Mouse (Mus musculus): ENCODE results near the gene Ogt. TPM values are rescaled to one million over a fixed set of nuclear protein-coding genes. Genes with fewer than 3 reads are reported as not detected.

The Ogt gene
- polyA plus RNA-seq (2014; fragmentation: Illumina TruSeq; extraction: RNeasy Lipid Tissue Mini Kit (QIAGEN cat#74804); ENCODE audit: low read depth, low replicate concordance), result 139 TPM

GRCm38 (mm10) chrX:101639741-101640166 lies at the start of gene Ogt:
Ogt (plus strand) TSS chrX:101640060.

DNA sequence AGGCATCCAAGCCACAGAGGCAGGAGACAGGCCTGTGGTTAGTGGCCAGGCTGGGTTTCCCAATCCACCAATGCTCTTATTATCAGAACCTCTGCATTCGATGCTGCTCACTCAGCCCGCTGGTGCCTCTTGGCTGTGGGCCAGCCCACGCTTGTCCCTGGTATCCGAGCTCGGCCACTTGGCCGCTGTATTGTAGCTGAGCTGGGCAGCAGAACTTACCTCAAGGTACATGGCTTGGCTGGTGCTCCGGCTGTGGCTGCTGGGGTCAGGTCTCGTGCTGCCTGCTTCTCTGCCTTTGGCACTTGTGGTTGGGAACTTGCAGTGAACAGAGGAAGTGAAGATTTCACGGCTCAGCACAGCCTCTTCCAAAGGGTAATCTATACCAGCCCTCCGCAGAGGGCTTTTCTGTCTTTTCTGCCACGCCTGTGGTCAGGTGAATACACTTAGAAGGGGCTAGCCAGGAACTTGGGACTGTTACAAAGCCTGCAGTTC lies 94.0 kb downstream of the Ogt start, which contains the start of gene Cxcr3:
Gene Cxcr3, minus strand, starts transcription at position 442 of the 492 bp plus-strand sequence.

Other genes with a start within 250 kb of the Ogt start
- gene Zmym3, start 219.2 kb upstream of the Ogt start, polyA plus RNA-seq (2014; fragmentation: Illumina TruSeq; extraction: RNeasy Lipid Tissue Mini Kit (QIAGEN cat#74804); ENCODE audit: low read depth, low replicate concordance), result 50.3 TPM
- 172 TPM for gene Nono, start 210.7 kb upstream of the Ogt start, polyA plus RNA-seq (2014; fragmentation: Illumina TruSeq; extraction: RNeasy Lipid Tissue Mini Kit (QIAGEN cat#74804); ENCODE audit: low read depth, low replicate concordance)
- 0.56 TPM for gene Itgb1bp2, start 191.0 kb upstream of the Ogt start, polyA plus RNA-seq (2014; fragmentation: Illumina TruSeq; extraction: RNeasy Lipid Tissue Mini Kit (QIAGEN cat#74804); ENCODE audit: low read depth, low replicate concordance)
- 27.7 TPM for gene Taf1, start 107.3 kb upstream of the Ogt start, polyA plus RNA-seq (2014; fragmentation: Illumina TruSeq; extraction: RNeasy Lipid Tissue Mini Kit (QIAGEN cat#74804); ENCODE audit: low read depth, low replicate concordance)
- gene Cxcr3, start 94.2 kb downstream of the Ogt start, polyA plus RNA-seq (2014; fragmentation: Illumina TruSeq; extraction: RNeasy Lipid Tissue Mini Kit (QIAGEN cat#74804); ENCODE audit: low read depth, low replicate concordance), result 1.6 TPM
- gene Gm4779, start 154.4 kb downstream of the Ogt start, polyA plus RNA-seq (2014; fragmentation: Illumina TruSeq; extraction: RNeasy Lipid Tissue Mini Kit (QIAGEN cat#74804); ENCODE audit: low read depth, low replicate concordance), result 0.17 TPM
- gene 8030474K03Rik, start 154.6 kb downstream of the Ogt start, polyA plus RNA-seq (2014; fragmentation: Illumina TruSeq; extraction: RNeasy Lipid Tissue Mini Kit (QIAGEN cat#74804); ENCODE audit: low read depth, low replicate concordance), result not detected
- 4.5 TPM for gene Nhsl2, start 209.3 kb downstream of the Ogt start, polyA plus RNA-seq (2014; fragmentation: Illumina TruSeq; extraction: RNeasy Lipid Tissue Mini Kit (QIAGEN cat#74804); ENCODE audit: low read depth, low replicate concordance)